Mouse (Mus musculus) spleen, adult 2 months (tissue): ENCODE measurements at regions not wholly inside any gene's neighbourhood (a gene's known extent, or its start where the extent isn't known, plus 50 kb on each side); places are given as distances from the start of the nearest gene placed in this dataset.

Source experiments
- DNase-seq, 2 experiments: peaks; one replicate each; pipeline versions ENCODE4 v3.0.0 to v3.0.0-alpha.2; 2012 to 2021; ENCODE audit warnings: low spot score in 2 of 2, low read depth in 1 of 2
- H3K27ac ChIP-seq: fragments of 200-500 bp; 2 replicates; pipeline ENCODE4 v1.5.1; 2012; ENCODE audit warnings: low read length, inconsistent platforms; ENCODE audit not compliant: insufficient read depth
- H3K27me3 ChIP-seq: fragments of 200-500 bp; 2 replicates; pipeline ENCODE4 v1.6.1; 2012; ENCODE audit warnings: mild to moderate bottlenecking, moderate library complexity, low read length, inconsistent platforms; ENCODE audit not compliant: control insufficient read depth, insufficient read depth
- H3K36me3 ChIP-seq: fragments of 200-500 bp; 2 replicates; pipeline ENCODE4 v1.6.1; 2012; ENCODE audit warnings: mild to moderate bottlenecking, low read length, inconsistent platforms; ENCODE audit not compliant: control insufficient read depth, insufficient read depth
- H3K4me1 ChIP-seq: fragments of 200-500 bp; 2 replicates; pipeline ENCODE4 v1.6.1; 2011; ENCODE audit warnings: inconsistent platforms; ENCODE audit not compliant: control insufficient read depth, insufficient read depth, insufficient read length
- H3K4me3 ChIP-seq: fragments of 200-500 bp; 2 replicates; pipeline ENCODE4 v1.5.1; 2011; ENCODE audit warnings: mild to moderate bottlenecking, inconsistent platforms; ENCODE audit not compliant: insufficient read depth, insufficient read length; ENCODE audit errors: extremely low read depth
- CTCF ChIP-seq: fragments of 200-500 bp; IDR thresholded peaks from 2 replicates; pipeline ENCODE4 v1.5.1; 2011; ENCODE audit warnings: mild to moderate bottlenecking, inconsistent platforms; ENCODE audit not compliant: insufficient read depth, insufficient read length, insufficient replicate concordance; ENCODE audit errors: extremely low read depth
- POLR2A ChIP-seq: fragments of 200-500 bp; IDR thresholded peaks from 2 replicates; pipeline ENCODE4 v1.6.1; 2011; ENCODE audit warnings: low read depth, low read length, inconsistent platforms
- WGBS: fragments of 180-500 bp; shearing (Covaris S2); methylation state at CpG from one replicate; pipeline ENCODE4 v1.1.7; 2018; 5-methylcytosine and 5-hydroxymethylcytosine counted together

DNA sequence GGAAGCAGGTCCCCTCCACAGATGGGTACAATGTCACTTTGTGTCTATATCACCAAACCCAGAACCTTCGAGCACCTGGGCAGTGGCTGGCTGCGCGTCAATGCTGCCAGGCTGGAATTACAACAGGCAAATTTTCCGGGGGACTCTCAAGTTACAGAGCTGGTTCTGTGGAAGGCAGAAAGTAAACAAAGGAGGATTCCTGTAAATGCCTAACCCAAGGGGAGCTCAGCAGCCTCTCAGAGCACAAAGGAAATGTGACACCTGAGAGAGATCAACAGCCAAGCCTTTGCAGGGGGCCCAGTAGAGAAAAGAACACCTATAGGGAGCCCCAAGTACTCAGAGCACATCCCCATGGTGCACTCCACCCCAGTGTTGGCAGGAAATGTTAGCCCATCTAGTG is 70.7 kb downstream of the Setd4 start:
- Histone ChIP-seq H3K27me3 (no peaks in the 10 kb centered on the region), H3K4me3 (no peak overlapping the region), H3K36me3 (no peaks in the 10 kb centered on the region), H3K4me1 (no peaks in the 10 kb centered on the region), H3K27ac (no peak overlapping the region)
- no peak for TF ChIP-seq POLR2A
- TF ChIP-seq CTCF, result no peak
- no peak for DNase-seq
- WGBS, result 41% methylated on average over 4 of the region's 4 CpGs

DNA sequence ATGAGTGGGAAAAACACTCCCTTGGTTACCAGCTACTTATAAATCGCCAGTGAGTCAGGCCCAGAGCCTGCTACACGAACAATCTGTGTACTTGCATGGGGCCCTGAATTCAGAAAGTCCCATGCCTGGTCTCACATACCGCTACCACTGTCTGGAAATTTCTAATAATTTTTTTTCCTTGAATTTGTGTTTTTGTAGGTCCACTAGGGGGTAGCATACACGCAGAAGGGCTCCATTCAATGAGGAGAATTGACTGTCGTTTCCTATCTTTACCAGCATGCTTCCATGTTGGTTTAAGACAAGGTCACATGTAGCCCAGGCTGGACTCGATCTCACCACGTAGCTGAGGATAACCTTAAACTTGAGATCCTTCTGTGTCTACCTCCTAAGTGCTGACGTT is 71.9 kb downstream of the Setd4 start:
- no peaks in the 10 kb centered on the region for H3K36me3 ChIP-seq
- no peak overlapping the region for H3K4me3 ChIP-seq
- H3K27me3 ChIP-seq, result no peaks in the 10 kb centered on the region
- H3K4me1 ChIP-seq, result no peaks in the 10 kb centered on the region
- DNase-seq, result no peak
- WGBS, result 63% methylated on average over 8 of the region's 8 CpGs
- no peak overlapping the region for H3K27ac ChIP-seq
- TF ChIP-seq POLR2A, result no peak
- no peak for TF ChIP-seq CTCF

DNA sequence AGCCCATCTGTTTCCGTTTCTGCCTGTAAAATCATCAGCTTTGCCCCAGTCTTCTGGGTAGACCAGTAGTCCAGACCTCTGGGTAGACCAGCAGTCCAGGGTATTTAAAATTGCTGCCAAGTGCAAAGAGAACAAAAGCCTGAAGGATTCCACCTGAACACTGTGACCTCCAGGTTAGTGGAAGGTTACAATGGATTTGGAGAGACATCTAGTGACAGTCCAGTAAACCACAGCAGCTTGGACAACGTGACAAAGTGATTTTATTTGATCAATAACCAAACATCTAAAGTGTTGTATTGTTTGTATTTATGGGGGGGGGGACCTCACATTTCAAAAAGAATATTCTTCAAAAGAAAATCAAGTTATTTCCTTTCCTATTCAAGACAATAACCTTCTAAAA is 81.4 kb downstream of the Setd4 start:
- H3K27ac ChIP-seq, result no peak overlapping the region
- TF ChIP-seq POLR2A (no peak), CTCF (no peak)
- no peak overlapping the region for H3K4me3 ChIP-seq
- WGBS, result 62% methylated on average over 2 of the region's 2 CpGs
- no peaks in the 10 kb centered on the region for H3K27me3 ChIP-seq
- no peaks in the 10 kb centered on the region for H3K4me1 ChIP-seq
- no peaks in the 10 kb centered on the region for H3K36me3 ChIP-seq
- DNase-seq, result no peak

- no peak overlapping the region for H3K27ac ChIP-seq
- 86% methylated on average over 3 of the region's 3 CpGs for WGBS
- no peaks in the 10 kb centered on the region for H3K36me3 ChIP-seq
- no peak overlapping the region for H3K4me3 ChIP-seq
- no peaks in the 10 kb centered on the region for H3K27me3 ChIP-seq
- TF ChIP-seq POLR2A (no peak), CTCF (no peak)
- no peaks in the 10 kb centered on the region for H3K4me1 ChIP-seq
- DNase-seq, result no peak
These were observed 83.4 kb downstream of the Setd4 start for GRCm38 (mm10) chr16:93520481-93520880.

DNA sequence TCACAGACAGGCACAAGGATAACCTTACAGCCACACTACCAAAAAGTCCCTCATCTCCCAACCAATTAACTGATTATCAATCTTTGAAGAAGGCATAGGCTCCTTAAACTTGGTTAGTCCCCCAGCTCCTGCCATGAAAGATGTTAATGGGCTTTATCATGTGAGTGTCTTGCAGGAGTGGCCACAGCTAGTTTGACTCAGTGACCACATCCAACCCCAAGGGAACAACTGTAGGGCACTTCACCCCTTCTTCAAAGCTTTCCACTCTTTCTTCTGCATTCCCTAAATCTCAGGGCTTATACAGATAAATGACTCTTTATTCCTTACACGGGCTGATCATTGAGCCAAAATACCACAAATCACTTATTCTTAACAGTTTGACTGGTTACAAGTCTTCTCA is 85.2 kb downstream of the Setd4 start:
- Histone ChIP-seq H3K4me1 (no peaks in the 10 kb centered on the region), H3K27me3 (no peaks in the 10 kb centered on the region), H3K36me3 (no peaks in the 10 kb centered on the region), H3K4me3 (no peak overlapping the region), H3K27ac (no peak overlapping the region)
- TF ChIP-seq CTCF (no peak), POLR2A (no peak)
- DNase-seq, result no peak
- WGBS, result 73% methylated on average over 1 of the region's 1 CpGs

- DNase-seq, result no peak
- WGBS, result 46% methylated on average over 5 of the region's 5 CpGs
- H3K36me3 ChIP-seq, result no peaks in the 10 kb centered on the region
- no peak overlapping the region for H3K27ac ChIP-seq
- H3K27me3 ChIP-seq, result no peaks in the 10 kb centered on the region
- H3K4me1 ChIP-seq, result no peaks in the 10 kb centered on the region
- TF ChIP-seq POLR2A (no peak), CTCF (no peak)
- no peak overlapping the region for H3K4me3 ChIP-seq
These were observed 87.1 kb downstream of the Setd4 start for GRCm38 (mm10) chr16:93516793-93517192.

GRCm38 (mm10) chr16:93515456-93515941 is 88.4 kb downstream of the Setd4 start:
- no peak for DNase-seq
- WGBS, result 80% methylated on average over 5 of the region's 5 CpGs
- Histone ChIP-seq H3K27me3 (no peaks in the 10 kb centered on the region), H3K4me3 (no peak overlapping the region), H3K4me1 (no peaks in the 10 kb centered on the region), H3K27ac (no peak overlapping the region), H3K36me3 (no peaks in the 10 kb centered on the region)
- TF ChIP-seq CTCF, result no peak
- TF ChIP-seq POLR2A, result no peak

- DNase-seq, result no peak
- Histone ChIP-seq H3K27me3 (no peaks in the 10 kb centered on the region), H3K36me3 (no peaks in the 10 kb centered on the region), H3K4me1 (no peaks in the 10 kb centered on the region), H3K4me3 (no peak overlapping the region), H3K27ac (no peak overlapping the region)
- TF ChIP-seq POLR2A (no peak), CTCF (no peak)
- WGBS, result 87% methylated on average over 5 of the region's 5 CpGs
These were observed 90.2 kb downstream of the Setd4 start for GRCm38 (mm10) chr16:93513616-93514041.
